In the genomic region with DNA sequence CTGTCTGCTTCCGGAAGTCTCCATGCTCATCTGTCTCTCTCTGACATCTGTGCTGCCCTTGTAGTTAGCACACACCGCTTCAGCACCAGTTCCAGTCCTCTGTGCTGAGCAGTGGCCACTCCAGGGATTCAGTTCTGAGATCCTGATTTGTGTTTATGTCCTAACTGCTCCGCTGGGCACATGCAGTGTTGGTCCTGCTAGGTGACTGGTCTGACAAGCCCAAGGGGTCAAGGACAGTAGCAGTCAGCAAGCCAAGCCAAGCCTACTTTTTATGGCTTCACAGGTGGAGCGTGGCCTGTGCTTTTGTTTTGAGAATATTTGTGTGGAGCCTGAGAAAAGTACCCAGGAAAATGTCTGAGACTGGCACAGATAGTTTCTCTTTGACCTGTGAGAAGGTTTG, we compare ENCODE assay signal across 29 mouse cellular contexts.
"Had no signal": no experiment of that assay in that cellular context is flagged by ENCODE, and none has a peak within 500 bp of the region (broad histone marks: within the 10 kb centered on the region; RNA-seq: fewer than 3 reads in every experiment).

No protein-coding gene starts in this region.

- H3K27ac ChIP-seq: embryonic facial prominence, embryonic 10.5 days; embryonic facial prominence, embryonic 12.5 days; embryonic facial prominence, embryonic 13.5 days; embryonic facial prominence, embryonic 15.5 days; forebrain, embryonic 10.5 days; forebrain, embryonic 12.5 days; forebrain, embryonic 13.5 days; forebrain, embryonic 15.5 days; gastrocnemius, adult 2 months; heart, adult 2 months had no signal

- DNase-seq: cerebellum, adult 2 months; cerebellum, adult 8-10 months; cerebellum, adult 9-10 months; cerebellum, adult 9-11 months; cerebellum, postnatal 10 days; cerebellum, postnatal 14 days; cerebellum, postnatal 25 days; cerebellum, postnatal 36 days; embryo, embryonic 11 days; forebrain, postnatal 0 days; gastrocnemius, postnatal 10 days; gastrocnemius, postnatal 14 days; gastrocnemius, postnatal 25 days; gastrocnemius, postnatal 36 days; heart, adult 11 months; heart, adult 18-20 months; heart, adult 2 months had no signal

- H3K4me3 ChIP-seq: embryonic facial prominence, embryonic 10.5 days; embryonic facial prominence, embryonic 12.5 days; embryonic facial prominence, embryonic 13.5 days; embryonic facial prominence, embryonic 15.5 days; erythroblast, embryonic 14.5 days; forebrain, embryonic 10.5 days; forebrain, embryonic 12.5 days; forebrain, embryonic 13.5 days; forebrain, embryonic 15.5 days; gastrocnemius, adult 2 months; heart, adult 2 months had no signal

- H3K4me1 ChIP-seq: embryonic facial prominence, embryonic 10.5 days; embryonic facial prominence, embryonic 12.5 days; embryonic facial prominence, embryonic 13.5 days; embryonic facial prominence, embryonic 15.5 days; forebrain, embryonic 10.5 days; forebrain, embryonic 12.5 days had no signal

- H3K27me3 ChIP-seq: embryonic facial prominence, embryonic 12.5 days; embryonic facial prominence, embryonic 13.5 days; embryonic facial prominence, embryonic 15.5 days; forebrain, embryonic 12.5 days; forebrain, embryonic 13.5 days; forebrain, embryonic 15.5 days had no signal

- H3K4me2 ChIP-seq: embryonic facial prominence, embryonic 12.5 days; embryonic facial prominence, embryonic 13.5 days; embryonic facial prominence, embryonic 15.5 days; forebrain, embryonic 12.5 days; forebrain, embryonic 13.5 days; forebrain, embryonic 15.5 days had no signal

- H3K9ac ChIP-seq: embryonic facial prominence, embryonic 12.5 days; embryonic facial prominence, embryonic 13.5 days; embryonic facial prominence, embryonic 15.5 days; forebrain, embryonic 12.5 days; forebrain, embryonic 13.5 days; forebrain, embryonic 15.5 days; forebrain, postnatal 0 days had no signal

- H3K9me3 ChIP-seq: embryonic facial prominence, embryonic 10.5 days; embryonic facial prominence, embryonic 12.5 days; embryonic facial prominence, embryonic 13.5 days; embryonic facial prominence, embryonic 15.5 days; forebrain, embryonic 10.5 days; forebrain, embryonic 12.5 days; forebrain, embryonic 13.5 days; forebrain, embryonic 15.5 days had no signal

- ATAC-seq: forebrain, embryonic 13.5 days; forebrain, embryonic 14.5 days; forebrain, embryonic 15.5 days; forebrain, embryonic 16.5 days; forebrain, postnatal 0 days had no signal
